Mouse (Mus musculus): ENCODE results near the gene Rnft1. TPM values are rescaled to one million over a fixed set of nuclear protein-coding genes. Genes with fewer than 3 reads are reported as not detected.
"Not testable (repeated sequence)": the region's sequence is repeated elsewhere in the genome, so short reads cannot be mapped to it uniquely, and the experiment has no call there.

Gene Rnft1
- polyA plus RNA-seq, 1 experiment from 2014 or later, result 16.0 TPM

GRCm38 (mm10) chr11:86519751-86520150, 35.3 kb downstream of the Rnft1 start:
- H3K4me3 ChIP-seq (replicated peaks), result no peak overlapping the region
- no peak for ATAC-seq (ENCODE audit: low FRiP score)
- H3K4me1 ChIP-seq, result no peaks in the 10 kb centered on the region
- H3K9ac ChIP-seq (replicated peaks), result no peak overlapping the region
- no peak overlapping the region for H3K4me2 ChIP-seq
- no peak overlapping the region for H3K27ac ChIP-seq (replicated peaks)
- H3K27me3 ChIP-seq (replicated peaks), result no peaks in the 10 kb centered on the region
- peaks cover 64% of the 10 kb centered on the region for H3K36me3 ChIP-seq
- H3K9me3 ChIP-seq (replicated peaks), result no peaks in the 10 kb centered on the region
- 87% methylated on average over 7 of the region's 7 CpGs for WGBS

DNA sequence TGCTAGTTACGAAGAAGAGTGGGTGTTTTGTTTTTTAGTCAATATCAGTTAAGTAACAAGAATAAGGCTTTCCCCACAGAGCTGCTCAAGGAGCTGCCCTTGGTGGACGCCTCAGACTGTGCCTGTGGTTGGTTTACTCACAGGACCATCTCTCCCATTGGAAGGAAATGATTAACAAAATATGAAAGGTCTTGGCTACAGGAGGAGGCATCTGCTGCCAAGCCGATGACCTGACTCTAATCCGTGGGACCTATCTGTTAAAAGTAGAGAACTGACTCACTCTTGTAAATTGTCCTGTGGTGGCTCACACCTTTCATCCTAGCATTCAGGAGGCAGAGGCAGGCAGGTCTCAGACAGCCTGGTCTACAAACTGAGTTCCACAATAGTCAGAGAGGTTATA, 43.1 kb downstream of the Rnft1 start:
- Histone ChIP-seq H3K4me1 (no peaks in the 10 kb centered on the region), H3K4me3 (replicated peaks) (no peak overlapping the region), H3K36me3 (peaks cover 57% of the 10 kb centered on the region), H3K27me3 (replicated peaks) (no peaks in the 10 kb centered on the region), H3K4me2 (no peak overlapping the region), H3K9ac (replicated peaks) (no peak overlapping the region), H3K27ac (replicated peaks) (no peak overlapping the region), H3K9me3 (replicated peaks) (no peaks in the 10 kb centered on the region)
- ATAC-seq (ENCODE audit: low FRiP score), result no peak
- 95% methylated on average over 4 of the region's 4 CpGs for WGBS

DNA sequence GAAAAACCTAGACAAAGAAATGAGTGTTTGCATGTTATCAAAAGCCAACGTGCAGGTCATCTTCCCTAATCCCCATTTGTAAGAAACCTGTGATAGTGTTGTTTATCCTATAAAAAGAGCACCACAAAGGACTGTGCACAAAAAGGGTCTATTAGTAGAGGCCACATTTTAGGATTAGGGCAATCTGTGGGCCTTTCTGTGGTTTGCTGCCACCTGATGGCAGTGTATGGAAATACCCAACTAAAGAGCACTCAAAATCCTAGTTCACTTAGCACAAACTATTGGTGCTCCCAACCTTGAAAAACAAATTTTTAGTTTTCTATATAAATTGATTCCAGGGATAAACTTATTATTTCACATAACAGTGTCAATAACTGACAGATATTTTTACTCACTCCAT, 48.4 kb downstream of the Rnft1 start:
- no peaks in the 10 kb centered on the region for H3K9me3 ChIP-seq (replicated peaks)
- H3K9ac ChIP-seq (replicated peaks), result no peak overlapping the region
- ATAC-seq (ENCODE audit: low FRiP score), result no peak
- no peak overlapping the region for H3K27ac ChIP-seq (replicated peaks)
- H3K4me1 ChIP-seq, result no peaks in the 10 kb centered on the region
- peaks cover 33% of the 10 kb centered on the region for H3K36me3 ChIP-seq
- H3K27me3 ChIP-seq (replicated peaks), result no peaks in the 10 kb centered on the region
- WGBS, result 85% methylated on average over 1 of the region's 1 CpGs
- no peak overlapping the region for H3K4me2 ChIP-seq
- no peak overlapping the region for H3K4me3 ChIP-seq (replicated peaks)

DNA sequence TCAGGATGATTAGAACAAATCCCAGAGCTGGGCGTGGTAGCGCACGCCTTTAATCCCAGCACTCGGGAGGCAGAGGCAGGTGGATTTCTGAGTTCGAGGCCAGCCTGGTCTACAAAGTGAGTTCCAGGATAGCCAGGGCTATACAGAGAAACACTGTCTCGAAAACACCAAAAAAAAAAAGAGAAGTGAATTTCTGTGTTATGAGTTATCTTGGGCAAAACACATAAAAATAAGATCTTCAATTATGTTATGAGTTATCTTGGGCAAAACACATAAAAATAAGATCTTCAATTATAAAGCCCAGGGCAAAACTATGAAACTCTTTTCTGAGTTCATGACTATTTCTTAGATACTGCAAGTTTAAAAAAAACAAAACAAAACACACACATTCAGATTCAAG, 48.8 kb downstream of the Rnft1 start:
- H3K27me3 ChIP-seq (replicated peaks); H3K27ac ChIP-seq (replicated peaks); H3K9me3 ChIP-seq (replicated peaks); H3K4me2 ChIP-seq; H3K4me1 ChIP-seq; H3K9ac ChIP-seq (replicated peaks); H3K4me3 ChIP-seq (replicated peaks); ATAC-seq (ENCODE audit: low FRiP score): not testable (repeated sequence)
- peaks cover 33% of the 10 kb centered on the region for H3K36me3 ChIP-seq
- WGBS, result 92% methylated on average over 6 of the region's 6 CpGs

DNA sequence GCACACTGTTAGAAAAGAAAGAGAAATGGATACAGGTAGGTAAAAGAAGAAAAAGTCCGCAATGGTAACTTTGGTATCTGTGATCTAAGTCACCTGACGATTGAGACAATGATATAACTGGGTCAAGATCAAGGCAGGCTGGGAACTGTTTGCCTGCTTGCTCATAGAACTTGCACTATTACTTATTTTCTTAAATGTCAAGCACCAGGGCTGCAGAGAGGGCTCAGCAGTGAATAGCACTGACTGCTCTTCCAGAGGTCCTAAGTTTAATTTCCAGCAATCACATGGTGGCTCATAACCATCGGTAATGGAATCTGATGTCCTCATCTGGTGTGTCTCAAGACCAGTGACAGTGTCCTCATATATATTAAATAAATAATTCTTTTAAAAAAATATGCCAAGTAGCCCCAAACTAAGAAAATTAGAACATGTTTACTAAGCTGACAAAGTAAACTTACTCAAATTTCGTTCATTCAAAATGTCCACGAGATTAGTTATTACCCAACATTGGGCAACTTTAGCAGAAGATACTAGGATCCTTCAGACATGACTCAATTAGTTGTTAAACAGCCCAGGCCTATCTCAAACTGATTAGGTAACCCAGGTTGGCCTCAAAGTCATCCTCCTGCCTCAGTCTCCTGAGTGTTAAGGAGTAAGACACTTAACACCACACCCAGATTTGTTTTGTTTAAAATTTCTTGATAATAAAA, 49.9 kb downstream of the Rnft1 start:
- Histone ChIP-seq H3K4me1 (no peaks in the 10 kb centered on the region), H3K4me3 (replicated peaks) (no peak overlapping the region), H3K4me2 (no peak overlapping the region), H3K27me3 (replicated peaks) (no peaks in the 10 kb centered on the region), H3K36me3 (peaks cover 29% of the 10 kb centered on the region), H3K9me3 (replicated peaks) (no peaks in the 10 kb centered on the region), H3K27ac (replicated peaks) (no peak overlapping the region), H3K9ac (replicated peaks) (no peak overlapping the region)
- WGBS, result 95% methylated on average over 5 of the region's 5 CpGs
- ATAC-seq (ENCODE audit: low FRiP score), result no peak

DNA sequence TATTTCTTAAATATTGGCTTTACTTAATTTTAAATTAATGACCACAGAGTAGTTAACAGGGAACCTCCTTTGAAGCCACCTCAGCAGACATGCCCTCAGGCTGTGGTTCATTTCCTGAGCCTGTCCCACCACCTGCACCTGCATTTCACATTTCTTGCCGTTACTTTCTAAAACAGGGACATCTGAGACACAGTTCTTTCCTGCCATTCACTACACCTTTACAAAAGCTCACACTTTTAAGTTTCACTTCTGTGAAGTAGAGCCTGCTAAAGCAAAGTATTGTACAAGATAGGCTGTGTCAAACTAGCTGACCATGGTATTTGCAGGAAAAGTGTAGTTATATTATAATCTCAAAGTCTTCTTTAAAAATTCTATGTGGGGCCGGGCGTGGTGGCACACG, 54.3 kb downstream of the Rnft1 start:
- Histone ChIP-seq H3K9ac (replicated peaks) (no peak overlapping the region), H3K9me3 (replicated peaks) (no peaks in the 10 kb centered on the region), H3K4me1 (peaks cover 20% of the 10 kb centered on the region), H3K27ac (replicated peaks) (no peak overlapping the region), H3K27me3 (replicated peaks) (no peaks in the 10 kb centered on the region), H3K36me3 (peaks cover 5% of the 10 kb centered on the region; the same call in 1 of the 2 replicates), H3K4me2 (no peak overlapping the region), H3K4me3 (replicated peaks) (no peak overlapping the region)
- no peak for ATAC-seq (ENCODE audit: low FRiP score)
- WGBS, result 97% methylated on average over 4 of the region's 4 CpGs

DNA sequence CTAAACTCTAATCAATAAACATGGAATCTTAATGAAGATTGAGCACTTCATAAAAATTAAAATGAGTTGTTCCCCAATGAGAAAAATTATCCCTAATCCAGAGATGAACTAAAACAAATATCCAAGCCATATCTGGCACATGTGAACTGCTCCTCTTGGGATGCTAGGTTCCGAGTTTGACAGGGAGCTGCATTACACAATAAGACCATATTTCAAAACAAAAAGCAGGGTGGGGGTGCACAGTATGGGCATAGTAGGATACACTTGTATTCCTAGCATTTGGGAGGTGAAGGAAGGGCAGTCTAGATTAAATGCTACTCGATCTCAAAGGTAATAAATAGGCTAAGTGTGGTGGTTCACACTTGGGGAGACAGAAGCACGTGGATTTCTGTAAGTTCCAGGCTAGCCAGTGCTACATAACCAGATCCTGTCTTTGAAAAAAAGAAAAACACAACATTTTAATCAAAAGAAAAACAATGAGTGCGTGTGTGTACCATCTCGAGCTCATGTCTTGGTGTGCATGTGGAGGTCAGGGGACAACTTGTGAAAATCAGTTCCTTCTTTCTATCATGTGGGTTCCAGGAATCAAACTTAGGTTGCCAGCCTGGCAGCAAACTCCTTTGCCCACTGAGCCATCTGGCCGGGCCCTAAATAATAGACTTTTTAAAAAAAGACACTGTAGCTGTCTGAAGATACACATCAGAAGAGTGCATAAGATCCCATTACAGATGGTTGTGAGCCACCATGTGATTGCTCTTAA, 55.4 kb downstream of the Rnft1 start:
- Histone ChIP-seq H3K9me3 (replicated peaks) (no peaks in the 10 kb centered on the region), H3K27ac (replicated peaks) (no peak overlapping the region), H3K4me1 (peaks cover 21% of the 10 kb centered on the region), H3K9ac (replicated peaks) (no peak overlapping the region), H3K36me3 (no peaks in the 10 kb centered on the region), H3K4me3 (replicated peaks) (no peak overlapping the region), H3K4me2 (no peak overlapping the region), H3K27me3 (replicated peaks) (no peaks in the 10 kb centered on the region)
- 89% methylated on average over 6 of the region's 6 CpGs for WGBS
- ATAC-seq (ENCODE audit: low FRiP score), result no peak

- peaks cover 24% of the 10 kb centered on the region for H3K4me1 ChIP-seq
- no peak overlapping the region for H3K4me3 ChIP-seq (replicated peaks)
- H3K9ac ChIP-seq (replicated peaks), result no peak overlapping the region
- H3K9me3 ChIP-seq (replicated peaks), result no peaks in the 10 kb centered on the region
- H3K4me2 ChIP-seq, result no peak overlapping the region
- H3K27ac ChIP-seq (replicated peaks), result no peak overlapping the region
- H3K27me3 ChIP-seq (replicated peaks), result no peaks in the 10 kb centered on the region
- no peak for ATAC-seq (ENCODE audit: low FRiP score)
- H3K36me3 ChIP-seq, result no peaks in the 10 kb centered on the region
- WGBS, result 97% methylated on average over 2 of the region's 2 CpGs
These were observed 56.0 kb downstream of the Rnft1 start for GRCm38 (mm10) chr11:86540476-86540845.

- ATAC-seq (ENCODE audit: low FRiP score), result no peak
- no peaks in the 10 kb centered on the region for H3K9me3 ChIP-seq (replicated peaks)
- no peaks in the 10 kb centered on the region for H3K36me3 ChIP-seq
- WGBS, result 88% methylated on average over 1 of the region's 1 CpGs
- no peak overlapping the region for H3K27ac ChIP-seq (replicated peaks)
- H3K27me3 ChIP-seq (replicated peaks), result no peaks in the 10 kb centered on the region
- peaks cover 28% of the 10 kb centered on the region for H3K4me1 ChIP-seq
- H3K9ac ChIP-seq (replicated peaks), result no peak overlapping the region
- H3K4me3 ChIP-seq (replicated peaks), result no peak overlapping the region
- peak overlapping the region; percentile 65 for H3K4me2 ChIP-seq
These were observed 58.4 kb downstream of the Rnft1 start for GRCm38 (mm10) chr11:86542851-86543250.

- peak; percentile 84 for ATAC-seq (ENCODE audit: low FRiP score)
- H3K4me1 ChIP-seq, result peaks cover 28% of the 10 kb centered on the region
- WGBS, result under 1% methylated on average over 49 of the region's 50 CpGs
- no peaks in the 10 kb centered on the region for H3K36me3 ChIP-seq
- H3K27me3 ChIP-seq (replicated peaks), result no peaks in the 10 kb centered on the region
- H3K9ac ChIP-seq (replicated peaks), result peak overlapping the region; percentile 91
- peak overlapping the region; percentile 92 for H3K4me3 ChIP-seq (replicated peaks)
- peak overlapping the region; percentile 65 for H3K4me2 ChIP-seq
- no peaks in the 10 kb centered on the region for H3K9me3 ChIP-seq (replicated peaks)
- peak overlapping the region; percentile 91 for H3K27ac ChIP-seq (replicated peaks)
These were observed 59.6 kb downstream of the Rnft1 start for GRCm38 (mm10) chr11:86543960-86544638.

- H3K36me3 ChIP-seq, result 0 out of 2 replicates have a peak, but pooled peaks cover 4% of the 10 kb centered on the region
- no peaks in the 10 kb centered on the region for H3K27me3 ChIP-seq (replicated peaks)
- peak within 1 kb of the TSS; percentile 91 for H3K27ac ChIP-seq (replicated peaks)
- under 1% methylated on average over 43 of the region's 43 CpGs for WGBS
- H3K4me1 ChIP-seq, result peaks cover 28% of the 10 kb centered on the region
- ATAC-seq (ENCODE audit: low FRiP score), result peak; percentile 98
- H3K4me2 ChIP-seq, result peak within 1 kb of the TSS; percentile 65
- no peaks in the 10 kb centered on the region for H3K9me3 ChIP-seq (replicated peaks)
- peak within 1 kb of the TSS; percentile 92 for H3K4me3 ChIP-seq (replicated peaks)
- H3K9ac ChIP-seq (replicated peaks), result peak within 1 kb of the TSS; percentile 91
These were observed 60.3 kb downstream of the Rnft1 start, which contains the start of the genes Rps6kb1 and Tubd1 for GRCm38 (mm10) chr11:86544639-86545299. TSS of gene Rps6kb1 (minus strand) at chr11:86544805. TSS of gene Tubd1 (plus strand) at chr11:86544991.
